Mouse (Mus musculus) ES-E14 (cell line): Measurements from ENCODE around the gene Becn1. TPM values are rescaled to one million over a fixed set of nuclear protein-coding genes. Genes with fewer than 3 reads are reported as not detected.

Source experiments
- DNase-seq: peaks from one replicate; pipeline ENCODE4 v3.0.0-alpha.2; 2013; ENCODE audit warnings: low read depth, low spot score
- H3K27ac ChIP-seq: 2 replicates; pipeline ENCODE4 v1.5.1; 2012; ENCODE audit warnings: low read depth, mild to moderate bottlenecking, low read length, moderate library complexity, mixed read lengths; ENCODE audit not compliant: poor library complexity, insufficient read depth, severe bottlenecking
- H3K36me3 ChIP-seq: 2 replicates; pipeline ENCODE4 v1.6.1; 2012; ENCODE audit warnings: mild to moderate bottlenecking, low read length, moderate library complexity, mixed read lengths; ENCODE audit not compliant: control insufficient read depth, poor library complexity, insufficient read depth, severe bottlenecking
- H3K4me1 ChIP-seq, 2 experiments: fragments of 150-350 bp in 1 of 2; sonication (generic) in 1 of 2; 2 replicates each; pipeline ENCODE4 v1.6.1; 2012; ENCODE audit warnings: low read length in 2 of 2, mild to moderate bottlenecking in 1 of 2, mixed read lengths in 1 of 2; ENCODE audit not compliant: control insufficient read depth in 2 of 2, insufficient read depth in 2 of 2, poor library complexity in 1 of 2
- H3K4me3 ChIP-seq, 2 experiments: fragments of 150-350 bp in 1 of 2; sonication (generic) in 1 of 2; 2 replicates each; pipeline ENCODE4 v1.5.1; 2012; ENCODE audit warnings: low read length in 2 of 2, low read depth in 1 of 2, mild to moderate bottlenecking in 1 of 2, mixed read lengths in 1 of 2; ENCODE audit not compliant: insufficient read depth in 1 of 2, poor library complexity in 1 of 2, severe bottlenecking in 1 of 2
- H3K9ac ChIP-seq: 2 replicates; pipeline ENCODE4 v1.6.1; 2012; ENCODE audit warnings: low read depth, mild to moderate bottlenecking, low read length, mixed read lengths; ENCODE audit not compliant: poor library complexity, insufficient read depth, severe bottlenecking
- H3K9me3 ChIP-seq: fragments of 150-350 bp; sonication (generic); 2 replicates; pipeline ENCODE4 v1.6.1; 2012; ENCODE audit warnings: low read depth, mild to moderate bottlenecking, low read length; ENCODE audit not compliant: control insufficient read depth, insufficient read depth
- CHD2 ChIP-seq: IDR thresholded peaks from 2 replicates; pipeline ENCODE4 v1.6.1; 2014; ENCODE audit warnings: mild to moderate bottlenecking, low read depth, low read length, inconsistent platforms
- HCFC1 ChIP-seq: IDR thresholded peaks from 2 replicates; pipeline ENCODE4 v1.6.1; 2012; ENCODE audit warnings: low read length, inconsistent platforms, borderline replicate concordance; ENCODE audit not compliant: insufficient read depth
- MAFK ChIP-seq: IDR thresholded peaks from 2 replicates; pipeline ENCODE4 v1.6.1; 2014; ENCODE audit warnings: mild to moderate bottlenecking, low read depth, low read length, inconsistent platforms; ENCODE audit not compliant: insufficient read depth
- ZC3H11A ChIP-seq: IDR thresholded peaks from 2 replicates; pipeline ENCODE4 v1.6.1; 2012; ENCODE audit warnings: low read depth, mild to moderate bottlenecking, inconsistent platforms, low read length, borderline replicate concordance
- ZNF384 ChIP-seq: IDR thresholded peaks from 2 replicates; pipeline ENCODE4 v1.6.1; 2012; ENCODE audit warnings: low read depth, low read length, inconsistent platforms
- in situ Hi-C, 2 experiments: fragments of 600-800 bp; cut with MboI; formaldehyde crosslinking; loops; one replicate each; pipeline ENCODE4 v1.15.1; 2025; ENCODE audit warnings: low sequenced_read_pairs in 2 of 2, inconsistent platforms in 1 of 2; ENCODE audit not compliant: unreplicated experiment in 2 of 2
- total RNA-seq: library from RNA; depleted of rRNA; stranded (reverse); fragments of 300-350 nt; gene quantifications from 2 replicates; pipeline ENCODE4 v1.2.3, GENCODE M21; 2012

Becn1 gene
- total RNA-seq, 1 experiment: 89.2 TPM

DNA sequence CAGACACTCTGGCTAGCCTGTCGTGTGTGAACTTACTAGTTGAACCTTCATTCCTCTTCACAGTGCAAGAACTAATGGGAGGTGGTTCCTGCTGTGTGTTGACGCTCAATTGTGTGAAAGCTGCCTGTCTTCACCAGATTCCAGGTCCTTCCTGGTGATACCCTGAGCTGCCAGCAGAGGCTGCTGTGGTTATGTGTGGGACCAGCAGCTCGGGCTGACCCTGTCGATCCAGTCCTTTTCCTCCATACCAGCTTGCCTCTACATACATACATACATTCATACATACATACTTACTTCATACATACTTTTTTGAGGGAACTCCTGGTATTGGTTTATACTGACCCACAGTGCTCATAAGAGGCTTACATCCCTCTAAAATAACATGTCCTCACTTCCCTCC is 21.5 kb upstream of the Becn1 start:
- H3K4me1 ChIP-seq: peaks cover 5 to 10% of the 10 kb centered on the region in 2 experiments; a peak in 3 of 4 replicates
- H3K36me3 ChIP-seq: peaks cover 55% of the 10 kb centered on the region
- DNase-seq: peak; percentile 65
- H3K9me3 ChIP-seq: no peaks in the 10 kb centered on the region
- no peak overlapping the region for H3K4me3 ChIP-seq
- TF ChIP-seq CHD2: no peak
- TF ChIP-seq ZC3H11A: peak; percentile 68; the same call in 1 of the 2 replicates
- H3K9ac ChIP-seq: no peak overlapping the region
- in situ Hi-C loops: no loop called here
- no peak overlapping the region for H3K27ac ChIP-seq

DNA sequence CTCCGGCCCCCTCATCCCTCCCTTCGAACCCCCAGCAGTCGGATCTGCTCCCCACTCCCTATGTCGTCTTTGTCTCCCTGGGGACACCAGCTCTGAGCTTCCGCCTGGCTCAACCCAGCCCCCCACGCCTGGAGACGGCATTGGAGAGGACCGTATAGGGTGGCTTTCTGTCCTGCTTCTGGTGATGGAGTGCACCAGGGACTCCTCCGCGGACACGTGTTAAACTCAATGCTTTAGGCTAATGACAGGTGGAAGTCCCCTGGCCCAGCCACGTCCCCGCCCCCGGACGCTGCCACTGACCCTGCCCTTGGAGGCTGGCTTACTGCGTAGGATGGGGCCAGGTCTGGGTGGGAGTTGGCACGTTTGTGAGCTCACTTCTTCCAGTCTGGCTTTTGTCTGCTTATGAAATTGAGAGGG is 14.4 kb upstream of the Becn1 start:
- Histone ChIP-seq H3K36me3 (peaks cover 27% of the 10 kb centered on the region), H3K4me1 (no peaks in the 10 kb centered on the region; a peak in 1 of 4 replicates), H3K4me3 (peak overlapping the region; percentile 81 to 91), H3K27ac (peak overlapping the region; percentile 96), H3K9me3 (no peaks in the 10 kb centered on the region), H3K9ac (peak overlapping the region; percentile 92)
- in situ Hi-C loops: no loop called here
- TF ChIP-seq ZC3H11A (no peak), HCFC1 (no peak), CHD2 (no peak), ZNF384 (no peak), MAFK (no peak)
- no peak for DNase-seq

- in situ Hi-C loops: no loop called here
- TF ChIP-seq HCFC1 (peak; percentile 84), ZNF384 (no peak)
These were observed 13.8 kb upstream of the Becn1 start, which contains the start of gene Psme3 for GRCm38 (mm10) chr11:101315665-101316500. Gene Psme3, plus strand, starts transcription at chr11:101316213.

DNA sequence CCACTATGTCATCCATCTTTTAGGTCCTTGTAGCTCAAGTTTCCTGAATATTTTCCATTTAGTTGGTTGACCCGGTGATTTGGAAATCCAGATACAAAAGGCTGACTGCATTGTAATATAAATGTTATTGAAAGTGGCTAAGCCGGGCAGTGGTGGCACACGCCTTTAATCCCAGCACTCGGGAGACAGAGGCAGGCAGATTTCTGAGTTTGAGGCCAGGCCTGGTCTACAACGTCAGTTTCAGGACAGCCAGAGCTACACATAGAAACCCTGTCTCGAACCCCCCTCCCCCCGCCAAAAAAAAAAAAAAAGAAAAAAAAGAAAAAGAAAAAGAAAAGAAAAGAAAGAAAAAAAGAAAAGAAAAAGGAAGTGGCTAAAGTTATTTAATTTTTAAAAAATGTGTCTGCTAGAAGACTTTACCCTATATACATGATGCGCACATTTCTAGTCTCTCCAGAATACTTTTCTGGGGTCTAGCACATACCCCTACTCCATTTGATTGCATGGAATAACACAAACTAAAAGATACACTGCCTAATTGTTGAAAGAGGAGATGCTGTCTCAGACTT is 13.1 kb upstream of the Becn1 start:
- Histone ChIP-seq H3K36me3 (peaks cover 16% of the 10 kb centered on the region), H3K9me3 (no peaks in the 10 kb centered on the region), H3K4me1 (no peaks in the 10 kb centered on the region; a peak in 1 of 4 replicates), H3K4me3 (peak overlapping the region; percentile 81 to 91), H3K27ac (peak overlapping the region; percentile 96; the same call in 1 of the 2 replicates), H3K9ac (peak overlapping the region; percentile 92; the same call in 1 of the 2 replicates)
- in situ Hi-C loops: no loop called here
- no peak for DNase-seq
- TF ChIP-seq ZC3H11A: no peak
- TF ChIP-seq HCFC1: no peak
- TF ChIP-seq CHD2: no peak
- TF ChIP-seq ZNF384: no peak; the same call in 1 of the 2 replicates
- TF ChIP-seq MAFK: no peak

More at GRCm38 (mm10) chr11:101315665-101316500, 13.8 kb upstream of the Becn1 start, which contains the start of gene Psme3:
- H3K4me1 ChIP-seq: no peaks in the 10 kb centered on the region; a peak in 1 of 4 replicates
- H3K4me3 ChIP-seq: peak within 1 kb of the TSS; percentile 81 to 91
- peak within 1 kb of the TSS; percentile 92 for H3K9ac ChIP-seq
- H3K36me3 ChIP-seq: peaks cover 22% of the 10 kb centered on the region
- H3K27ac ChIP-seq: peak within 1 kb of the TSS; percentile 96
- peak; percentile 85 for DNase-seq
- no peaks in the 10 kb centered on the region for H3K9me3 ChIP-seq
